Mouse (Mus musculus) hematopoietic multipotent progenitor cell, adult 10-12 weeks (in vitro differentiated cells): Measurements from ENCODE around the gene Zfc3h1. TPM values are rescaled to one million over a fixed set of nuclear protein-coding genes. Genes with fewer than 3 reads are reported as not detected.

Source experiments
- polyA plus RNA-seq: library from polyadenylated mRNA; stranded (reverse); fragments of >175 nt; gene quantifications from 2 replicates; pipeline ENCODE4 v1.2.3, GENCODE M21; 2012; ENCODE audit warnings: low replicate concordance

Zfc3h1 gene
- 11.0 and 19.8 TPM in 2 replicates for polyA plus RNA-seq

GRCm38 (mm10) chr10:115384221-115385017 lies at the start of gene Zfc3h1, which contains the start of gene Thap2:
TSS of gene Zfc3h1 (plus strand) at chr10:115384959.
TSS of gene Thap2 (minus strand) at chr10:115384443.

GRCm38 (mm10) chr10:115361840-115362622 lies 22.7 kb upstream of the Zfc3h1 start, which contains the start of gene Tmem19:
TSS of gene Tmem19 (minus strand) at chr10:115362501.

Other genes starting within 250 kb of the Zfc3h1 start
- gene Tph2, start 199.9 kb upstream of the Zfc3h1 start, polyA plus RNA-seq, result not detected in 2 replicates
- 3.4 and 4.8 TPM in 2 replicates for gene Tbc1d15, start 133.5 kb upstream of the Zfc3h1 start, polyA plus RNA-seq
- 46.4 and 107 TPM in 2 replicates for gene Rab21, start 69.4 kb upstream of the Zfc3h1 start, polyA plus RNA-seq
- 2.5 and 7.8 TPM in 2 replicates for gene Tmem19, start 22.5 kb upstream of the Zfc3h1 start, polyA plus RNA-seq
- gene Thap2, start 516 bp upstream of the Zfc3h1 start, polyA plus RNA-seq, result 8.6 and 15.8 TPM in 2 replicates
- gene A930009A15Rik, start 185.0 kb downstream of the Zfc3h1 start, polyA plus RNA-seq, result not detected in 2 replicates
- 0.07 TPM in 1 of 2 replicates, not detected in the other for gene Lgr5, start 202.8 kb downstream of the Zfc3h1 start, polyA plus RNA-seq